20 mouse cellular contexts compared by ENCODE assay signal in the genomic region with DNA sequence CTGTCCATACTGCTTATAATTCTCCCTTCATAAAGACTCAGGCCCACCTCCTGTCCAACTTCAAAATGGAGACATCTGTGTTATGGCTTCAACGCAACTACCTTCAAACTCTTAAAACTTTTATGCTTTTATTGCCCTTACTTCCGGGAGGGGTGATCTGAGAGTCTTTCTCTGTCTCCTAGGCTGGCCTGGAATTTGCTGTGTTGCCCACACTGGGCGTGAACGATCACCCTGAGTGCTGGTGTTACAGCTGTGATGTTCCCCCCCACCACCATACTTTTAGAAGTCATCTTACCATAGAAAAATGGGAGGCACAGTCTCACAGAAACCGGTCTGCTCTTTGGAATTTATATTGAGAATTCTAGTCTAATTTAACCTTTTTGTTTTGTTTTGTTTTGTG.
DNase-seq lines count a peak whose midpoint lies in the region; TF ChIP-seq lines count a peak whose summit lies in the region.
"Had no signal": no experiment of that assay in that cellular context is flagged by ENCODE, and none has a peak within 500 bp of the region (broad histone marks: within the 10 kb centered on the region; RNA-seq: fewer than 3 reads in every experiment).

No protein-coding gene starts in this region.

- no peak for DNase-seq in spleen, adult 2 months (ENCODE audit: low read depth in 1 of 2, low spot score in 2 of 2)
- no peak for DNase-seq in spleen, postnatal 4 days (ENCODE audit: low spot score in 2 of 2)
- DNase-seq in gastrocnemius, adult 8-10 months (ENCODE audit: low spot score in 2 of 2): no peak
- no peak for DNase-seq in left cerebral cortex, adult 8-10 months (ENCODE audit: low spot score in 2 of 2)
- DNase-seq in cerebellum, postnatal 14 days: no peak
- DNase-seq: adrenal gland, adult 8-10 months; adrenal gland, postnatal 14 days; adrenal gland, postnatal 36 days; cerebellum, adult 11-12 months; cerebellum, adult 2 months; cerebellum, adult 9-11 months; cerebellum, postnatal 25 days had no signal

- no peak overlapping the region for H3K4me3 ChIP-seq in spleen, adult 2 months (ENCODE audit: extremely low read depth, insufficient read depth, insufficient read length)
- peak overlapping the region; percentile 34 for H3K4me3 ChIP-seq in bone marrow macrophage, adult 2 months (ENCODE audit: insufficient read depth, low read length)
- no peak overlapping the region for H3K4me3 ChIP-seq in embryonic fibroblast, embryonic 13.5 days (ENCODE audit: insufficient read depth, low read length)
- H3K4me3 ChIP-seq in macrophage (ENCODE audit: inconsistent target): no peak overlapping the region
- H3K4me3 ChIP-seq: embryonic facial prominence, embryonic 10.5 days; embryonic facial prominence, embryonic 12.5 days; erythroblast, embryonic 14.5 days; forebrain, embryonic 10.5 days; forebrain, embryonic 12.5 days had no signal

- 0 out of 2 replicates have a peak overlapping the region, but pooled peaks have one; percentile 19 for H3K27ac ChIP-seq in spleen, adult 2 months (ENCODE audit: insufficient read depth, low read length)
- H3K27ac ChIP-seq in bone marrow macrophage, adult 2 months (ENCODE audit: insufficient read depth, low read depth, low read length): peak overlapping the region; percentile 100
- peak overlapping the region; percentile 35; the same call in 1 of the 2 replicates for H3K27ac ChIP-seq in embryonic fibroblast, embryonic 13.5 days (ENCODE audit: insufficient read depth, low read length)
- peak overlapping the region; percentile 90 for H3K27ac ChIP-seq in macrophage
- H3K27ac ChIP-seq: embryonic facial prominence, embryonic 10.5 days; embryonic facial prominence, embryonic 12.5 days; forebrain, embryonic 10.5 days; forebrain, embryonic 12.5 days had no signal

- no peak for TF ChIP-seq CTCF in spleen, adult 2 months (IDR thresholded peaks at IDR 0.05; ENCODE audit: extremely low read depth, insufficient read depth, insufficient read length, insufficient replicate concordance)
- TF ChIP-seq CTCF in bone marrow macrophage, adult 2 months (IDR thresholded peaks at IDR 0.05; ENCODE audit: low read depth, low read length): no peak
- no peak for TF ChIP-seq CTCF in embryonic fibroblast, embryonic 13.5 days (IDR thresholded peaks at IDR 0.05; ENCODE audit: borderline replicate concordance, insufficient read depth, low read length)

- peaks cover 64% of the 10 kb centered on the region for H3K79me2 ChIP-seq in macrophage (ENCODE audit: inconsistent target)

- no peaks in the 10 kb centered on the region for H3K27me3 ChIP-seq in spleen, adult 2 months (ENCODE audit: control insufficient read depth, insufficient read depth, low read length)
- H3K27me3 ChIP-seq: embryonic facial prominence, embryonic 12.5 days; forebrain, embryonic 12.5 days had no signal

- peaks cover 5% of the 10 kb centered on the region for H3K36me3 ChIP-seq in spleen, adult 2 months (ENCODE audit: control insufficient read depth, insufficient read depth, low read length)
- H3K36me3 ChIP-seq in macrophage (ENCODE audit: inconsistent target): peaks cover 17% of the 10 kb centered on the region
- H3K36me3 ChIP-seq: forebrain, embryonic 12.5 days had no signal

- TF ChIP-seq POLR2A in spleen, adult 2 months (IDR thresholded peaks at IDR 0.05; ENCODE audit: low read depth, low read length): no peak
- TF ChIP-seq POLR2A in bone marrow macrophage, adult 2 months (IDR thresholded peaks at IDR 0.05; ENCODE audit: borderline replicate concordance, low read depth, low read length): no peak
- no peak for TF ChIP-seq POLR2A in embryonic fibroblast, embryonic 13.5 days (IDR thresholded peaks at IDR 0.05; ENCODE audit: low read depth, low read length)

- WGBS in spleen, adult 2 months: 95% methylated on average over 5 of the region's 5 CpGs
- 94% methylated on average over 3 of the region's 5 CpGs for WGBS in macrophage (ENCODE audit: missing documents)

- peaks cover 40% of the 10 kb centered on the region; the same call in 1 of the 2 replicates for H3K4me1 ChIP-seq in spleen, adult 2 months (ENCODE audit: control insufficient read depth, insufficient read depth, insufficient read length)
- H3K4me1 ChIP-seq in bone marrow macrophage, adult 2 months (ENCODE audit: control insufficient read depth, insufficient read depth, low read length): peaks cover 51% of the 10 kb centered on the region
- H3K4me1 ChIP-seq in embryonic fibroblast, embryonic 13.5 days (ENCODE audit: control insufficient read depth, insufficient read depth, low read length): peaks cover 10% of the 10 kb centered on the region
- H3K4me1 ChIP-seq: embryonic facial prominence, embryonic 10.5 days; embryonic facial prominence, embryonic 12.5 days; forebrain, embryonic 10.5 days; forebrain, embryonic 12.5 days had no signal

Comparison
In these comparisons a context has a peak if more than half of its experiments do, and no peak if none do; other contexts are left out.
1. H3K27ac ChIP-seq: peak in every context shown above with its lines; median percentile 100 in bone marrow macrophage, adult 2 months; 90 in macrophage; 35 in embryonic fibroblast, embryonic 13.5 days; 19 in spleen, adult 2 months.